Mouse (Mus musculus) hindbrain, embryonic 14.5 days (tissue): ENCODE measurements at regions not wholly inside any gene's neighbourhood (a gene's known extent, or its start where the extent isn't known, plus 50 kb on each side); places are given as distances from the start of the nearest gene placed in this dataset.
"Not testable (repeated sequence)": the region's sequence is repeated elsewhere in the genome, so short reads cannot be mapped to it uniquely, and the experiment has no call there.

ENCODE experiments used
- ATAC-seq: fragments of 200-750 bp; cut with Nextera tagmentation; 2 replicates; pipeline ENCODE4 v1.8.0; 2017; ENCODE audit warnings: moderate number of reproducible peaks, mild to moderate bottlenecking, moderate TSS enrichment, moderate library complexity; ENCODE audit not compliant: low FRiP score
- DNase-seq: peaks from one replicate; pipeline ENCODE4 v3.0.0-alpha.2; 2015; ENCODE audit warnings: low spot score
- H3K27ac ChIP-seq: fragments of 300-500 bp; sonication (generic); 2 replicates; pipeline ENCODE4 v1.5.1; 2014; ENCODE audit warnings: mild to moderate bottlenecking, moderate library complexity
- H3K27me3 ChIP-seq: fragments of 300-500 bp; sonication (generic); 2 replicates; pipeline ENCODE4 v1.6.1; 2014; ENCODE audit warnings: mild to moderate bottlenecking, low read length, mixed read lengths; ENCODE audit not compliant: control insufficient read depth, insufficient read depth
- H3K36me3 ChIP-seq: fragments of 300-500 bp; sonication (generic); replicated peaks from 2 replicates; pipeline ENCODE4 v1.6.1; 2014; ENCODE audit not compliant: control insufficient read depth, insufficient read depth
- H3K4me1 ChIP-seq: fragments of 300-500 bp; sonication (generic); replicated peaks from 2 replicates; pipeline ENCODE4 v1.6.1; 2014; ENCODE audit warnings: antibody characterized with exemption, low read length, mixed read lengths; ENCODE audit not compliant: control insufficient read depth, insufficient read depth
- H3K4me2 ChIP-seq: fragments of 300-500 bp; sonication (generic); replicated peaks from 2 replicates; pipeline ENCODE4 v1.6.1; 2014; ENCODE audit warnings: mild to moderate bottlenecking, moderate library complexity
- H3K4me3 ChIP-seq: fragments of 300-500 bp; sonication (generic); replicated peaks from 2 replicates; pipeline ENCODE4 v1.5.1; 2014; ENCODE audit warnings: mild to moderate bottlenecking, low read length
- H3K9ac ChIP-seq: fragments of 300-500 bp; sonication (generic); 2 replicates; pipeline ENCODE4 v1.6.1; 2014
- H3K9me3 ChIP-seq: fragments of 300-500 bp; sonication (generic); 2 replicates; pipeline ENCODE4 v1.6.1; 2016; ENCODE audit warnings: low read length; ENCODE audit not compliant: control insufficient read depth
- WGBS: fragments of 180-500 bp; shearing (Covaris S2); extraction: QIAGEN DNeasy Blood & Tissue Kit; methylation state at CpG from one replicate; pipeline ENCODE4 v1.1.7; 2014; 5-methylcytosine and 5-hydroxymethylcytosine counted together

- H3K9me3 ChIP-seq, result peaks cover 6% of the 10 kb centered on the region; the same call in 1 of the 2 replicates
- no peak overlapping the region for H3K27ac ChIP-seq
- H3K4me2 ChIP-seq, result no peak overlapping the region
- DNase-seq (no peak), ATAC-seq (no peak)
- H3K4me1 ChIP-seq, result no peaks in the 10 kb centered on the region
- H3K9ac ChIP-seq, result no peak overlapping the region
- no peak overlapping the region for H3K4me3 ChIP-seq
- H3K36me3 ChIP-seq, result no peaks in the 10 kb centered on the region
- WGBS, result 75% methylated on average over 2 of the region's 2 CpGs
- H3K27me3 ChIP-seq, result no peaks in the 10 kb centered on the region
Observed at GRCm38 (mm10) chr8:5439054-5439453, 333.9 kb upstream of the Slc10a2 start.

- Histone ChIP-seq H3K4me1 (no peaks in the 10 kb centered on the region), H3K27ac (no peak overlapping the region), H3K4me2 (no peak overlapping the region), H3K27me3 (no peaks in the 10 kb centered on the region), H3K9me3 (no peaks in the 10 kb centered on the region), H3K4me3 (no peak overlapping the region), H3K36me3 (no peaks in the 10 kb centered on the region), H3K9ac (no peak overlapping the region)
- DNase-seq, result no peak
- 79% methylated on average over 3 of the region's 3 CpGs for WGBS
- ATAC-seq, result no peak
Observed at GRCm38 (mm10) chr8:5428303-5428971, 323.3 kb upstream of the Slc10a2 start.

- not testable (repeated sequence) for H3K4me3 ChIP-seq, H3K27ac ChIP-seq, H3K4me1 ChIP-seq, H3K27me3 ChIP-seq, H3K4me2 ChIP-seq, H3K36me3 ChIP-seq, H3K9me3 ChIP-seq, ATAC-seq, H3K9ac ChIP-seq, DNase-seq
- 41% methylated on average over 2 of the region's 2 CpGs for WGBS
Observed at GRCm38 (mm10) chr8:5416841-5417240, 311.7 kb upstream of the Slc10a2 start.

- Histone ChIP-seq H3K9me3 (no peaks in the 10 kb centered on the region), H3K4me1 (no peaks in the 10 kb centered on the region), H3K27ac (no peak overlapping the region), H3K4me2 (no peak overlapping the region), H3K36me3 (no peaks in the 10 kb centered on the region), H3K4me3 (no peak overlapping the region), H3K9ac (no peak overlapping the region), H3K27me3 (no peaks in the 10 kb centered on the region)
- no peak for DNase-seq
- no peak for ATAC-seq
- WGBS, result 89% methylated on average over 2 of the region's 2 CpGs
Observed at GRCm38 (mm10) chr8:5384851-5385250, 279.7 kb upstream of the Slc10a2 start.

GRCm38 (mm10) chr8:5378001-5378400, 272.9 kb upstream of the Slc10a2 start:
- Histone ChIP-seq H3K4me3 (no peak overlapping the region), H3K4me1 (no peaks in the 10 kb centered on the region), H3K9ac (no peak overlapping the region), H3K27me3 (no peaks in the 10 kb centered on the region), H3K4me2 (no peak overlapping the region), H3K36me3 (no peaks in the 10 kb centered on the region), H3K27ac (no peak overlapping the region), H3K9me3 (no peaks in the 10 kb centered on the region)
- ATAC-seq, result no peak
- 91% methylated on average over 1 of the region's 1 CpGs for WGBS
- DNase-seq, result no peak

DNA sequence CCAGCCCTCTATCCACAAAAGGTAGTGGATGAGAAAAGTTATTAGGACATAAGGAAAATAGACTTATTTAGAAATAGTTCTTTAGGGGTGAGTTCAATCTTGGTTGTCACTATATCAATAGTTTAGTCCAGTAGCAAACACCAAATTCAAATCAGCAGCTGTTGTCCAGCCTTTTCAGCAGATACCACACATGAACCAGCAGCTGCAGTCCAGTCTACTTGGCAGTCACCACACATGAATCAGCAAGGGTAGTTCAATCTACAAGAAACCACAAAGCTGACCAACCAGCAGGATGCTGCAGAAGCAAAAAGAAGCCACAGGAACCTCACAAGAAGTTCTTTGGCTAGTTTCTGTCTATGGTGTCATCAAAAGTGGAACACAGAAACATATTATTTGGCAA, 234.8 kb upstream of the Slc10a2 start:
- H3K36me3 ChIP-seq, result no peaks in the 10 kb centered on the region

GRCm38 (mm10) chr8:5314594-5314993, 209.4 kb upstream of the Slc10a2 start:
- WGBS, result 58% methylated on average over 1 of the region's 1 CpGs
- no peak for DNase-seq
- H3K4me1 ChIP-seq, result no peaks in the 10 kb centered on the region
- H3K27me3 ChIP-seq, result no peaks in the 10 kb centered on the region
- no peak overlapping the region for H3K9ac ChIP-seq
- H3K4me2 ChIP-seq, result no peak overlapping the region
- ATAC-seq, result no peak
- H3K4me3 ChIP-seq, result no peak overlapping the region
- no peak overlapping the region for H3K27ac ChIP-seq
- no peaks in the 10 kb centered on the region for H3K9me3 ChIP-seq
- no peaks in the 10 kb centered on the region for H3K36me3 ChIP-seq

More for the DNA sequence above, 234.8 kb upstream of the Slc10a2 start:
- H3K4me1 ChIP-seq, result no peaks in the 10 kb centered on the region
- H3K9me3 ChIP-seq, result no peaks in the 10 kb centered on the region
- no peak overlapping the region for H3K4me2 ChIP-seq
- H3K9ac ChIP-seq, result no peak overlapping the region
- DNase-seq (no peak), ATAC-seq (no peak)
- H3K4me3 ChIP-seq, result no peak overlapping the region
- no peaks in the 10 kb centered on the region for H3K27me3 ChIP-seq
- no peak overlapping the region for H3K27ac ChIP-seq

DNA sequence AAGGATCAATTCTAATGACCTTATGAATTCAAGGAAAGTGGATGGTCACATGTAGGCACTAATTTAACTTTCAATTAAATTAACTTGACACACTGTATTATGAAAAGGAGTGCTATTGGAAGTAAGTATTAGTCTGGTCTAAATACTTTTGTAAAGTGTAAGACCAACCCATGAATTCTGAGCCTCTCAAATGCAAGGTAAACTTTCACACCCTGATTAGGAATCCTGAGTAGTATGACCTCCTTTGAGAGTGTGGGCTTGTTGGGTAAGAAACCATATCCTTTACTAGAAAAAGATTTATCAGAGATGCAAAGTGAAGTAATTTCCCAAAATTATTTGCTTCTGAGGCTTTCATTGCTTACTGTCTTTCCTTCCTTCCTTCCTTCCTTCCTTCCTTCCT, 194.8 kb upstream of the Slc10a2 start:
- Histone ChIP-seq H3K27ac (no peak overlapping the region), H3K4me3 (no peak overlapping the region), H3K9me3 (no peaks in the 10 kb centered on the region), H3K4me2 (no peak overlapping the region), H3K36me3 (no peaks in the 10 kb centered on the region), H3K4me1 (no peaks in the 10 kb centered on the region), H3K27me3 (no peaks in the 10 kb centered on the region), H3K9ac (no peak overlapping the region)
- DNase-seq (no peak), ATAC-seq (no peak)

DNA sequence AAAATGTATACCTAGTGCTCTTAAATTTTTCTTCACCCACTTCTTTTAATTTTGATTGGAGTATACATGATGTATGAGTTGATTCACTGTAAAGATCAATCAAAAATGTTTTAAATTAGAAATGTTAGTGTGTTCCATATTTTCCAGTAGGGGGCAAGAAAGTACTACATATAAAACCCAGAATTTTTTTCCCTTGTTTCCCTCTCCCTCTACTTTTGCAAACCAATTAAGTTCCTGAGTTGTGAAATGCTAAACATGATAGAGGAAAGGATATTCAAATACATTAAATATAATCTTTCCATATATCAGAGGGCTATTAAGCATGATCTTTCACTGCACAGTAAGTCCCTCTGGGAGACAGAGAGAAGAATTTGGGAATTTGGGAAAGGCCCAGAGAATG, 192.0 kb upstream of the Slc10a2 start:
- no peak overlapping the region for H3K9ac ChIP-seq
- H3K36me3 ChIP-seq, result no peaks in the 10 kb centered on the region
- DNase-seq (peak; percentile 75), ATAC-seq (no peak; the same call in 1 of the 2 replicates)
- no peaks in the 10 kb centered on the region for H3K27me3 ChIP-seq
- H3K4me2 ChIP-seq, result no peak overlapping the region
- H3K4me1 ChIP-seq, result no peaks in the 10 kb centered on the region
- H3K9me3 ChIP-seq, result no peaks in the 10 kb centered on the region
- no peak overlapping the region for H3K27ac ChIP-seq
- H3K4me3 ChIP-seq, result no peak overlapping the region

- Histone ChIP-seq H3K27me3 (no peaks in the 10 kb centered on the region), H3K36me3 (no peaks in the 10 kb centered on the region), H3K4me2 (no peak overlapping the region), H3K9me3 (no peaks in the 10 kb centered on the region), H3K27ac (no peak overlapping the region; the same call in 1 of the 2 replicates), H3K9ac (no peak overlapping the region), H3K4me3 (no peak overlapping the region), H3K4me1 (no peaks in the 10 kb centered on the region)
- WGBS, result 42% methylated on average over 5 of the region's 5 CpGs
- peak; percentile 79 for ATAC-seq
- peak; percentile 35 for DNase-seq
Observed at GRCm38 (mm10) chr8:5285708-5286161, 180.6 kb upstream of the Slc10a2 start.
